ENCODE assay signal across 12 mouse cellular contexts in genomic region chr4:72233584-72234219, GRCm38 (mm10). TPM values are rescaled to one million over a fixed set of nuclear protein-coding genes. Genes with fewer than 3 reads are reported as not detected.
DNase-seq lines count a peak whose midpoint lies in the region; ATAC-seq and TF ChIP-seq lines count a peak whose summit lies in the region.
"Had no signal": no experiment of that assay in that cellular context is flagged by ENCODE, and none has a peak within 500 bp of the region (broad histone marks: within the 10 kb centered on the region; RNA-seq: fewer than 3 reads in every experiment).

No protein-coding gene starts in this region.

- H3K4me2 ChIP-seq in forebrain, embryonic 12.5 days: no peak overlapping the region
- H3K4me2 ChIP-seq in forebrain, postnatal 0 days (ENCODE audit: low read depth): no peak overlapping the region
- no peak overlapping the region for H3K4me2 ChIP-seq in lung, postnatal 0 days (replicated peaks; ENCODE audit: low read depth, low read length)
- H3K4me2 ChIP-seq in neural tube, embryonic 14.5 days (ENCODE audit: low read depth, low read length): no peak overlapping the region
- no peak overlapping the region for H3K4me2 ChIP-seq in heart, embryonic 12.5 days
- H3K4me2 ChIP-seq: intestine, embryonic 15.5 days had no signal

- peak; percentile 71 for TF ChIP-seq EP300 in lung, postnatal 0 days (IDR thresholded peaks at IDR 0.05)

- no peak overlapping the region for H3K27ac ChIP-seq in forebrain, embryonic 12.5 days
- no peak overlapping the region for H3K27ac ChIP-seq in forebrain, postnatal 0 days (ENCODE audit: low read depth, low read length)
- H3K27ac ChIP-seq in lung, postnatal 0 days (ENCODE audit: low read length): no peak overlapping the region
- no peak overlapping the region for H3K27ac ChIP-seq in neural tube, embryonic 14.5 days (ENCODE audit: low read depth, low read length)
- H3K27ac ChIP-seq in heart, embryonic 12.5 days (ENCODE audit: poor library complexity, severe bottlenecking): no peak overlapping the region
- H3K27ac ChIP-seq: intestine, embryonic 15.5 days had no signal

- H3K27me3 ChIP-seq in forebrain, embryonic 12.5 days: peaks cover 6% of the 10 kb centered on the region; the same call in 1 of the 2 replicates
- no peaks in the 10 kb centered on the region; the same call in 1 of the 2 replicates for H3K27me3 ChIP-seq in forebrain, postnatal 0 days (ENCODE audit: insufficient read depth, low read length)
- H3K27me3 ChIP-seq in lung, postnatal 0 days (replicated peaks; ENCODE audit: insufficient read depth, low read length): no peaks in the 10 kb centered on the region
- H3K27me3 ChIP-seq in neural tube, embryonic 14.5 days (ENCODE audit: control insufficient read depth, insufficient read depth, low read length): no peaks in the 10 kb centered on the region
- no peaks in the 10 kb centered on the region for H3K27me3 ChIP-seq in heart, embryonic 12.5 days (replicated peaks)
- H3K27me3 ChIP-seq: intestine, embryonic 15.5 days had no signal

- no peak overlapping the region for H3K9ac ChIP-seq in forebrain, embryonic 12.5 days
- no peak overlapping the region for H3K9ac ChIP-seq in forebrain, postnatal 0 days
- H3K9ac ChIP-seq in lung, postnatal 0 days (replicated peaks; ENCODE audit: low read depth): no peak overlapping the region
- H3K9ac ChIP-seq in neural tube, embryonic 14.5 days (replicated peaks; ENCODE audit: low read depth, low read length): no peak overlapping the region
- no peak overlapping the region for H3K9ac ChIP-seq in heart, embryonic 12.5 days
- H3K9ac ChIP-seq: intestine, embryonic 15.5 days had no signal

- H3K4me3 ChIP-seq in forebrain, embryonic 12.5 days (replicated peaks): no peak overlapping the region
- no peak overlapping the region for H3K4me3 ChIP-seq in forebrain, postnatal 0 days (ENCODE audit: low read depth, low read length)
- no peak overlapping the region for H3K4me3 ChIP-seq in lung, postnatal 0 days (ENCODE audit: low read depth, low read length)
- H3K4me3 ChIP-seq in neural tube, embryonic 14.5 days (ENCODE audit: low read depth, low read length): no peak overlapping the region
- H3K4me3 ChIP-seq in heart, embryonic 12.5 days: no peak overlapping the region
- H3K4me3 ChIP-seq: intestine, embryonic 15.5 days had no signal

- no peak for DNase-seq in forebrain, postnatal 0 days
- peak; percentile 34 for DNase-seq in lung, postnatal 0 days (ENCODE audit: low spot score)
- DNase-seq in lung, postnatal 14 days: no peak
- peak; percentile 66 for DNase-seq in embryo, embryonic 10.5 days (ENCODE audit: low spot score)
- DNase-seq in kidney, postnatal 36 days: no peak
- DNase-seq: adrenal gland, postnatal 25 days; kidney, postnatal 14 days; liver had no signal

- 0 out of 2 replicates have a peak, but pooled peaks cover 2% of the 10 kb centered on the region for H3K4me1 ChIP-seq in forebrain, embryonic 12.5 days
- no peaks in the 10 kb centered on the region for H3K4me1 ChIP-seq in forebrain, postnatal 0 days (ENCODE audit: insufficient read depth)
- H3K4me1 ChIP-seq in lung, postnatal 0 days (ENCODE audit: insufficient read depth, low read depth, low read length): no peaks in the 10 kb centered on the region
- no peaks in the 10 kb centered on the region for H3K4me1 ChIP-seq in neural tube, embryonic 14.5 days (ENCODE audit: control insufficient read depth, insufficient read depth, low read length)
- H3K4me1 ChIP-seq in heart, embryonic 12.5 days (replicated peaks): no peaks in the 10 kb centered on the region
- H3K4me1 ChIP-seq: intestine, embryonic 15.5 days had no signal

- TF ChIP-seq CTCF in forebrain, postnatal 0 days (IDR thresholded peaks at IDR 0.05; ENCODE audit: low read depth): no peak
- no peak for TF ChIP-seq CTCF in lung, postnatal 0 days (IDR thresholded peaks at IDR 0.05)

- ATAC-seq in forebrain, embryonic 12.5 days (ENCODE audit: low FRiP score): peak; percentile 33; the same call in 1 of the 2 replicates
- ATAC-seq in forebrain, postnatal 0 days: no peak; the same call in 1 of the 2 replicates
- ATAC-seq in lung, postnatal 0 days: no peak
- peak; percentile 54; the same call in 1 of the 2 replicates for ATAC-seq in neural tube, embryonic 14.5 days (ENCODE audit: low read depth)
- ATAC-seq in heart, embryonic 12.5 days (ENCODE audit: insufficient number of reproducible peaks, low FRiP score): no peak
- ATAC-seq: intestine, embryonic 15.5 days had no signal

- no peaks in the 10 kb centered on the region for H3K9me3 ChIP-seq in forebrain, embryonic 12.5 days
- H3K9me3 ChIP-seq in forebrain, postnatal 0 days (ENCODE audit: low read length): no peaks in the 10 kb centered on the region
- no peaks in the 10 kb centered on the region for H3K9me3 ChIP-seq in lung, postnatal 0 days (ENCODE audit: low read length)
- H3K9me3 ChIP-seq in neural tube, embryonic 14.5 days (ENCODE audit: control insufficient read depth, low read length): no peaks in the 10 kb centered on the region
- H3K9me3 ChIP-seq in heart, embryonic 12.5 days (replicated peaks): no peaks in the 10 kb centered on the region
- H3K9me3 ChIP-seq: intestine, embryonic 15.5 days had no signal

- WGBS in forebrain, embryonic 12.5 days: 10% methylated on average over 4 of the region's 4 CpGs
- 12% methylated on average over 4 of the region's 4 CpGs for WGBS in forebrain, postnatal 0 days
- WGBS in lung, postnatal 0 days: 35% methylated on average over 4 of the region's 4 CpGs
- 10% methylated on average over 4 of the region's 4 CpGs for WGBS in neural tube, embryonic 14.5 days
- WGBS in heart, embryonic 12.5 days: 41% methylated on average over 4 of the region's 4 CpGs

- H3K36me3 ChIP-seq in forebrain, embryonic 12.5 days (replicated peaks): no peaks in the 10 kb centered on the region
- H3K36me3 ChIP-seq in forebrain, postnatal 0 days (ENCODE audit: insufficient read depth): no peaks in the 10 kb centered on the region
- H3K36me3 ChIP-seq in lung, postnatal 0 days (ENCODE audit: insufficient read depth, low read length): no peaks in the 10 kb centered on the region
- no peaks in the 10 kb centered on the region for H3K36me3 ChIP-seq in neural tube, embryonic 14.5 days (ENCODE audit: control insufficient read depth, insufficient read depth, low read length)
- no peaks in the 10 kb centered on the region for H3K36me3 ChIP-seq in heart, embryonic 12.5 days
- H3K36me3 ChIP-seq: intestine, embryonic 15.5 days had no signal

RNA-seq across cellular contexts. Expression of gene Tle1, which starts 33.0 kb away (rescaled TPM):
- polyA plus RNA-seq in forebrain, embryonic 12.5 days (2016; fragmentation: Nextera tagmentation; extraction: Ambion mirVana): 63.5 and 68.3 TPM in 2 replicates
- 76.8 and 83.0 TPM in 2 replicates for total RNA-seq in forebrain, postnatal 0 days (2014; rRNA removed)
- 27.4 and 28.8 TPM in 2 replicates for polyA plus RNA-seq in forebrain, postnatal 0 days (2015; fragmentation: Nextera tagmentation; extraction: Ambion mirVana)
- polyA plus RNA-seq in lung, postnatal 0 days (2015; fragmentation: Nextera tagmentation; extraction: Ambion mirVana): 18.2 and 18.9 TPM in 2 replicates
- polyA plus RNA-seq in neural tube, embryonic 14.5 days (2014; fragmentation: Nextera tagmentation; extraction: Ambion mirVana): 29.8 and 35.1 TPM in 2 replicates
- polyA plus RNA-seq in heart, embryonic 12.5 days (2016; fragmentation: Nextera tagmentation; extraction: Ambion mirVana): 11.1 and 13.3 TPM in 2 replicates

Comparison
In these comparisons a context has a peak if more than half of its experiments do, and no peak if none do; other contexts are left out.
1. ATAC-seq: peak in forebrain, embryonic 12.5 days (single experiment) and neural tube, embryonic 14.5 days (single experiment); none in forebrain, postnatal 0 days (single experiment), lung, postnatal 0 days (single experiment) and heart, embryonic 12.5 days (single experiment).
2. DNase-seq: peak in lung, postnatal 0 days (single experiment) and embryo, embryonic 10.5 days (single experiment); none in forebrain, postnatal 0 days (single experiment), lung, postnatal 14 days (single experiment) and kidney, postnatal 36 days (0 of 2).